Mouse (Mus musculus): Measurements from ENCODE around the gene Adamtsl4. TPM values are rescaled to one million over a fixed set of nuclear protein-coding genes. Genes with fewer than 3 reads are reported as not detected.

Adamtsl4 gene
- total and polyA plus RNA-seq, 2 experiments from 2014 or later = 1.0 to 1.4 TPM

DNA sequence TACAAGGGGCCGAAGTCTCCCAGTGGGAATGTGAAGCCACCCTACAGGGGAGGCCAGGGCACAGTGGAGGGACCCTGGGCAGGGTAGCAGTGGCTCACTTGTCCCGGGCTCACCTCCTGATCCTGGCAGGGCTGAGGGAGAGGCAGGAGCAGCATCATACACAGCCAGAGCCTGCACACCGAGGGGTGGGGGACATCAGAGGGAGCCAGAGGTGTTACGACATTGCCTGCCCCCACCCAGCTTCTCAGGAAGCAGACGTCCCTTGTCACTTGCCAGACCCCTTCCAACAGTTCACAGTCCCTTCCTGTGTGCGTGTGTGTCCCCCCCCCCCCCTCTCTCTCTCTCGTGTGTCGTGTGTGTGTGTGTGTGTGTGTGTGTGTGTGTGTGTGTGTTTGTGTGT lies 2.9 kb downstream of the Adamtsl4 start:
- Histone ChIP-seq H3K9me3 (ENCODE audit: low read length) (no peaks in the 10 kb centered on the region), H3K9ac (replicated peaks; ENCODE audit: low read length, poor library complexity, severe bottlenecking) (no peak overlapping the region), H3K27ac (ENCODE audit: low read depth, low read length) (no peak overlapping the region), H3K27me3 (ENCODE audit: insufficient read depth, low read length) (no peaks in the 10 kb centered on the region), H3K36me3 (ENCODE audit: insufficient read depth, low read length) (no peaks in the 10 kb centered on the region), H3K4me1 (ENCODE audit: insufficient read depth, low read length) (peaks cover 5% of the 10 kb centered on the region; the same call in 1 of the 2 replicates), H3K4me2 (ENCODE audit: low read depth, low read length, poor library complexity, severe bottlenecking) (no peak overlapping the region), H3K4me3 (ENCODE audit: low read depth, low read length) (no peak overlapping the region)
- no peak for DNase-seq (ENCODE audit: low spot score)
- TF ChIP-seq CTCF (IDR thresholded peaks at IDR 0.05) = no peak
- 68% methylated on average over 7 of the region's 8 CpGs for WGBS
- ATAC-seq (ENCODE audit: low FRiP score) = no peak

DNA sequence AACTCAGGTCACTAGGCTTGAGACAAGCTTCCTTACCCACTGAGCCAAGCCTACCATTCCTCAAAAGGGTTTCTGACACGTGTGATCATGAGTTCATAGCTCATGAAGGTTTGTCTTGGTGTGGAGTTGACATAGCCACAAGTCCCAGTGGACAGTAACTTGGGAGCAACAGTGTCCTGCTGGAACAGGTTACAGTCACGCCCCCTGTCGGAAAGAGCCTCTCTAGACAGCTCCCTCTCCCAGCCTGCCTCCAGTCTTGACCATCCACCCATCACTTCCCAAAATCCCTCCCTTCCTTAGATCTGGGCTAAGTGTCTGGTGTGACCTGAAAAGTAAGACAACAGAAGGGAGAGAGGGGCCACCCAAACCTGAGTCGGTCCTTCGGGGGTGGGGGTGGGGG lies 4.8 kb downstream of the Adamtsl4 start:
- Histone ChIP-seq H3K27ac (ENCODE audit: low read depth, low read length) (no peak overlapping the region), H3K27me3 (ENCODE audit: insufficient read depth, low read length) (no peaks in the 10 kb centered on the region), H3K36me3 (ENCODE audit: insufficient read depth, low read length) (no peaks in the 10 kb centered on the region), H3K9me3 (ENCODE audit: low read length) (no peaks in the 10 kb centered on the region), H3K4me3 (ENCODE audit: low read depth, low read length) (no peak overlapping the region), H3K4me2 (ENCODE audit: low read depth, low read length, poor library complexity, severe bottlenecking) (no peak overlapping the region), H3K4me1 (ENCODE audit: insufficient read depth, low read length) (peaks cover 3% of the 10 kb centered on the region; the same call in 1 of the 2 replicates), H3K9ac (replicated peaks; ENCODE audit: low read length, poor library complexity, severe bottlenecking) (no peak overlapping the region)
- DNase-seq (ENCODE audit: low spot score) (no peak), ATAC-seq (ENCODE audit: low FRiP score) (no peak)
- WGBS = 68% methylated on average over 5 of the region's 5 CpGs
- TF ChIP-seq CTCF (IDR thresholded peaks at IDR 0.05) = no peak

DNA sequence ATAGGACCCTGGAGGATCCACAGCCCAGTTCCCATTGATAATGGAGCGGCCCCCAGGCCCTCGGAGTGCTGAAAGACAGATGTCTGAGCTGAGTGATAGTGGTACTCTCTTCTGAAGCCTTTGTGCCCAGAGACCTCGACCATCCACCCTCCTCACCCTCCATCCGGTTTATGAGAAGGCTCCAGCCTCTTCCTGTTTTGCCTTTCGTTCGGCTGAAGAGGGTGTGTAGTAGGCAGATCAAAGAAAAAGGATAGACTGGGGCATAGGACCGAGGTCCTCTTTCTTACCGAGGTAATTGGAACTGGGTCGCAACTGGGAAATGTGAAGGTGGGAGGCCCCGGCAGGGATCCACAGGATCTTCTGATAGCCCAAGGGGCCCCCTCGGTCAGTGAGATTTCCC lies 6.4 kb downstream of the Adamtsl4 start:
- 59% methylated on average over 11 of the region's 11 CpGs for WGBS
- Histone ChIP-seq H3K9ac (replicated peaks; ENCODE audit: low read length, poor library complexity, severe bottlenecking) (no peak overlapping the region), H3K27me3 (ENCODE audit: insufficient read depth, low read length) (no peaks in the 10 kb centered on the region), H3K4me2 (ENCODE audit: low read depth, low read length, poor library complexity, severe bottlenecking) (no peak overlapping the region), H3K4me3 (ENCODE audit: low read depth, low read length) (no peak overlapping the region), H3K36me3 (ENCODE audit: insufficient read depth, low read length) (no peaks in the 10 kb centered on the region), H3K4me1 (ENCODE audit: insufficient read depth, low read length) (no peaks in the 10 kb centered on the region), H3K9me3 (ENCODE audit: low read length) (no peaks in the 10 kb centered on the region), H3K27ac (ENCODE audit: low read depth, low read length) (no peak overlapping the region)
- DNase-seq (ENCODE audit: low spot score) = no peak
- no peak for TF ChIP-seq CTCF (IDR thresholded peaks at IDR 0.05)
- no peak for ATAC-seq (ENCODE audit: low FRiP score)

DNA sequence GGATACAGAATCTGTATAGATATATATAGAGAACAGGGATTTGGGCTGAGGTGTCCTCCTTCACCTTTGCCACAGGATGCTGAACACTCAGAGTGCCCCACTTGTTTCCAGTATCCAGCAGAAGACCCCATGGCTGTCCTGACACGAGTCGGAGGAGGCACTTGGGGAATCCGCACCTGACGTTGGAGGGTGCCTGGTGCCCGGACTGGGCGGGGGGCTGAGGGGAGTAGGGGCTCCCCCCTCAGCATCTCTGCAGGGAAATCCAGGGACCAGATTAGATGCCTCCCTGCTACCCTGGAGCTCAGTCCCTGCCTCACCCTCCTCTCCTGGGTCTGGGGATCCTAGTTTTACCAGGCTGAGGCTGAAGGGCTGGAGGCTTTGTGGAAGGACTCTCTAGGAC lies 7.0 kb downstream of the Adamtsl4 start:
- DNase-seq (ENCODE audit: low spot score) (no peak), ATAC-seq (ENCODE audit: low FRiP score) (no peak)
- Histone ChIP-seq H3K27ac (ENCODE audit: low read depth, low read length) (no peak overlapping the region), H3K4me3 (ENCODE audit: low read depth, low read length) (no peak overlapping the region), H3K27me3 (ENCODE audit: insufficient read depth, low read length) (no peaks in the 10 kb centered on the region), H3K9ac (replicated peaks; ENCODE audit: low read length, poor library complexity, severe bottlenecking) (no peak overlapping the region), H3K4me1 (ENCODE audit: insufficient read depth, low read length) (no peaks in the 10 kb centered on the region), H3K9me3 (ENCODE audit: low read length) (no peaks in the 10 kb centered on the region), H3K36me3 (ENCODE audit: insufficient read depth, low read length) (no peaks in the 10 kb centered on the region), H3K4me2 (ENCODE audit: low read depth, low read length, poor library complexity, severe bottlenecking) (no peak overlapping the region)
- 88% methylated on average over 6 of the region's 6 CpGs for WGBS
- no peak for TF ChIP-seq CTCF (IDR thresholded peaks at IDR 0.05)

DNA sequence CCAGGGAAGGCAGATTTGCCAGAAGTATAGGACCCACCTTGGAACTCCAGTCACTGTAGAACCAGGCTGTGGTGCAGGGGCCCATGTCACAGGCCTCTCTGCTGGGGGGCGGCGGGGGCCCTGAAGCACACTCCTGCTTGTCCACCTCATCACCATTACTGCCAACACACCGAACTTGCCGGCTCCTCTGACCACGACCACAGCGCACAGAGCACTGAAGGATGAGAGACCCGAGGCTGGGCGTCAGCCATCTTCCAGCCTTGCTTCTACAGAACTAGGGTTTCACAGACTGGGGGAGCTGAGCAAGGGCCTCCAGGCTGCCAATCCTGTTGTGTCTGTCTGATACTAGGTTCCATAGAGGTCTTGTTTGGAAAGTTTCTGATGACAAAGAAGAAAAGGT lies 8.2 kb downstream of the Adamtsl4 start:
- no peak for TF ChIP-seq CTCF (IDR thresholded peaks at IDR 0.05)
- no peak overlapping the region for H3K4me3 ChIP-seq (ENCODE audit: low read depth, low read length)
- H3K9ac ChIP-seq (replicated peaks; ENCODE audit: low read length, poor library complexity, severe bottlenecking) = no peak overlapping the region
- H3K27ac ChIP-seq (ENCODE audit: low read depth, low read length) = no peak overlapping the region
- no peaks in the 10 kb centered on the region for H3K27me3 ChIP-seq (ENCODE audit: insufficient read depth, low read length)
- H3K4me2 ChIP-seq (ENCODE audit: low read depth, low read length, poor library complexity, severe bottlenecking) = no peak overlapping the region
- H3K9me3 ChIP-seq (ENCODE audit: low read length) = no peaks in the 10 kb centered on the region
- no peaks in the 10 kb centered on the region for H3K36me3 ChIP-seq (ENCODE audit: insufficient read depth, low read length)
- no peaks in the 10 kb centered on the region for H3K4me1 ChIP-seq (ENCODE audit: insufficient read depth, low read length)
- DNase-seq (ENCODE audit: low spot score) (no peak), ATAC-seq (ENCODE audit: low FRiP score) (no peak)
- WGBS = 97% methylated on average over 8 of the region's 8 CpGs

DNA sequence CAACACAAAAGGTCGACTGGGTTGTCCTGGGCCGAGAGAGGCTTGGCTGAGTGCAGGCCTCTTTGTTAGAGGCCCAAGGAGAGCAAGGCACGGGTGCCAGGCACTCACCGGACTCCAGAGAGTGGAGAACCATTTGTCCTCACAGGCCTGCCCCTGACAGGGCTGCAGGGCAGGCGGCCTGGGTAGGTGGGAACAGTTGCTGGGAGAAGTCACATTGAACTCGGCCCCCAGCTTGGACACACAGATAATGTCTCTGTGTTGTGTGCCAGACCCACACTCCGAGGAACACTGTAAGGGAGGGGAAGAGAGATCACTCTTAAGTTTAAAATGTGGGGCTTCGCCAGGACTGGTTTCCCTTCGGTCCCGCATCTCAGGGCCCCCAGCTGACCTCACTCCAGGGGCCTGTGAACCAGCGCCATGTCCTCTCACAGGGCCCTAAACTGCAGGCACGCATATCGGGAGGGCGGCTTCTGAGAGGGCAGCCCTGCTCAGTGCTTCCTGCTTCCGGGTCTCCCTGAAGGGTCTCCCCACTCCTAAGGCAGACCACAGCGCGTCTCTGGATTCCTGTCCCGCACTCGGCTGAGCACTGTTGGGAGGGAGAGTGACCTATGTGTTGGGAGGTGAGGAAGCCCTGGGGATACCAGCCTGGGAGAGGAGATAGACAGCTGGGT lies 10.2 kb downstream of the Adamtsl4 start:
- H3K9me3 ChIP-seq (ENCODE audit: low read length) = no peaks in the 10 kb centered on the region
- no peaks in the 10 kb centered on the region for H3K36me3 ChIP-seq (ENCODE audit: insufficient read depth, low read length)
- no peak overlapping the region for H3K4me2 ChIP-seq (ENCODE audit: low read depth, low read length, poor library complexity, severe bottlenecking)
- DNase-seq (ENCODE audit: low spot score) = no peak
- 82% methylated on average over 19 of the region's 19 CpGs for WGBS
- no peaks in the 10 kb centered on the region for H3K4me1 ChIP-seq (ENCODE audit: insufficient read depth, low read length)
- no peak overlapping the region for H3K27ac ChIP-seq (ENCODE audit: low read depth, low read length)
- ATAC-seq (ENCODE audit: low FRiP score) = no peak
- no peaks in the 10 kb centered on the region for H3K27me3 ChIP-seq (ENCODE audit: insufficient read depth, low read length)
- no peak overlapping the region for H3K9ac ChIP-seq (replicated peaks; ENCODE audit: low read length, poor library complexity, severe bottlenecking)
- no peak overlapping the region for H3K4me3 ChIP-seq (ENCODE audit: low read depth, low read length)
- no peak for TF ChIP-seq CTCF (IDR thresholded peaks at IDR 0.05)

Measured in midbrain, postnatal 0 days (tissue).